Mouse (Mus musculus) limb, embryonic 15.5 days (tissue): ENCODE data around the gene Rapgef3. TPM values are rescaled to one million over a fixed set of nuclear protein-coding genes. Genes with fewer than 3 reads are reported as not detected.

ENCODE experiments used
- ATAC-seq: fragments of 200-750 bp; cut with Nextera tagmentation; 2 replicates; pipeline ENCODE4 v1.8.0; 2017; ENCODE audit warnings: low read depth, moderate TSS enrichment; ENCODE audit not compliant: insufficient number of reproducible peaks, low FRiP score, low TSS enrichment
- H3K27ac ChIP-seq: fragments of 300-500 bp; sonication (generic); 2 replicates; pipeline ENCODE4 v1.5.1; 2015; ENCODE audit warnings: moderate library complexity, mild to moderate bottlenecking, inconsistent platforms
- H3K27me3 ChIP-seq: fragments of 300-500 bp; sonication (generic); 2 replicates; pipeline ENCODE4 v1.6.1; 2015; ENCODE audit warnings: inconsistent platforms
- H3K36me3 ChIP-seq: fragments of 300-500 bp; sonication (generic); 2 replicates; pipeline ENCODE4 v1.6.1; 2015; ENCODE audit warnings: inconsistent platforms
- H3K4me1 ChIP-seq: fragments of 300-500 bp; sonication (generic); 2 replicates; pipeline ENCODE4 v1.6.1; 2015; ENCODE audit warnings: inconsistent platforms
- H3K4me2 ChIP-seq: fragments of 300-500 bp; sonication (generic); 2 replicates; pipeline ENCODE4 v1.6.1; 2015; ENCODE audit warnings: mild to moderate bottlenecking, inconsistent platforms
- H3K4me3 ChIP-seq: fragments of 300-500 bp; sonication (generic); 2 replicates; pipeline ENCODE4 v1.5.1; 2015; ENCODE audit warnings: mild to moderate bottlenecking, inconsistent platforms
- H3K9ac ChIP-seq: fragments of 300-500 bp; sonication (generic); 2 replicates; pipeline ENCODE4 v1.6.1; 2015; ENCODE audit warnings: inconsistent platforms
- H3K9me3 ChIP-seq: fragments of 300-500 bp; sonication (generic); 2 replicates; pipeline ENCODE4 v1.6.1; 2016; ENCODE audit warnings: inconsistent platforms
- WGBS: fragments of 180-500 bp; shearing (Covaris S2); methylation state at CpG from one replicate; pipeline ENCODE4 v1.1.7; 2015; 5-methylcytosine and 5-hydroxymethylcytosine counted together
- polyA plus RNA-seq: library from polyadenylated mRNA; unstranded; fragments of >200 nt; fragmentation: Nextera tagmentation; extraction: Ambion mirVana; gene quantifications from 2 replicates; pipeline ENCODE4 v1.2.1, GENCODE M21; 2015

The Rapgef3 gene
- polyA plus RNA-seq, 1 experiment from 2014 or later, result 9.8 TPM

GRCm38 (mm10) chr15:97766194-97766593 lies 1.6 kb downstream of the Rapgef3 start:
- H3K4me1 ChIP-seq, result peaks cover 49% of the 10 kb centered on the region
- no peaks in the 10 kb centered on the region for H3K36me3 ChIP-seq
- no peak overlapping the region; the same call in 1 of the 2 replicates for H3K27ac ChIP-seq
- 0 out of 2 replicates have a peak, but pooled peaks cover 5% of the 10 kb centered on the region for H3K27me3 ChIP-seq
- H3K4me2 ChIP-seq, result peak overlapping the region; percentile 73
- ATAC-seq, result no peak
- peak overlapping the region; percentile 52 for H3K4me3 ChIP-seq
- no peak overlapping the region for H3K9ac ChIP-seq
- no peaks in the 10 kb centered on the region for H3K9me3 ChIP-seq
- WGBS, result 28% methylated on average over 8 of the region's 8 CpGs

GRCm38 (mm10) chr15:97765090-97765794 lies 2.5 kb downstream of the Rapgef3 start:
- peaks cover 3% of the 10 kb centered on the region; the same call in 1 of the 2 replicates for H3K36me3 ChIP-seq
- H3K4me3 ChIP-seq, result 0 out of 2 replicates have a peak overlapping the region, but pooled peaks have one; percentile 2
- 0 out of 2 replicates have a peak, but pooled peaks cover 5% of the 10 kb centered on the region for H3K27me3 ChIP-seq
- H3K27ac ChIP-seq, result no peak overlapping the region
- 49% methylated on average over 13 of the region's 13 CpGs for WGBS
- no peak overlapping the region for H3K9ac ChIP-seq
- no peak for ATAC-seq
- peaks cover 51% of the 10 kb centered on the region for H3K4me1 ChIP-seq
- H3K4me2 ChIP-seq, result peak overlapping the region; percentile 20; the same call in 1 of the 2 replicates
- H3K9me3 ChIP-seq, result no peaks in the 10 kb centered on the region

DNA sequence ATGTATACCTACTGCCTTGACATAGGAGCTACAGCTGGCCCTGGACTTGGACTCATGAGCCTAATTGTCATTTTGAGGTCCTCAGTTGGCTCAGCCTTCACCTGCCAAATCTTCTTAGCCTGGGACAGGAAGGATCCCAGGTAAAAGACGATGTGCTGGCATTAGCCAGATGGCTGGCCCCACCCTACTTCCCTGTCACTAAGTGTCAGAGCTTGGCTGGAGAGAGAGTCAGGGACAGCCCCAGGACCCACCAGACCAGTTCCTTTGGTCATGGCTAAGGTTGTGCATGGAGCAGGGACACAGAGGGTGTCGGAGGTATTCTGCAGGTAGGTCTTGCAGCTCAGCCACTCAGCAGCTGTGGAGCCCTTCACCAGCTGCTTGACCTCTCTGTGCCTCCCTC lies 3.2 kb downstream of the Rapgef3 start:
- H3K4me2 ChIP-seq, result no peak overlapping the region
- no peak overlapping the region for H3K4me3 ChIP-seq
- 80% methylated on average over 2 of the region's 2 CpGs for WGBS
- ATAC-seq, result no peak
- H3K36me3 ChIP-seq, result peaks cover 8% of the 10 kb centered on the region
- H3K9me3 ChIP-seq, result no peaks in the 10 kb centered on the region
- H3K4me1 ChIP-seq, result peaks cover 51% of the 10 kb centered on the region
- no peak overlapping the region for H3K9ac ChIP-seq
- H3K27me3 ChIP-seq, result 0 out of 2 replicates have a peak, but pooled peaks cover 5% of the 10 kb centered on the region
- no peak overlapping the region for H3K27ac ChIP-seq

DNA sequence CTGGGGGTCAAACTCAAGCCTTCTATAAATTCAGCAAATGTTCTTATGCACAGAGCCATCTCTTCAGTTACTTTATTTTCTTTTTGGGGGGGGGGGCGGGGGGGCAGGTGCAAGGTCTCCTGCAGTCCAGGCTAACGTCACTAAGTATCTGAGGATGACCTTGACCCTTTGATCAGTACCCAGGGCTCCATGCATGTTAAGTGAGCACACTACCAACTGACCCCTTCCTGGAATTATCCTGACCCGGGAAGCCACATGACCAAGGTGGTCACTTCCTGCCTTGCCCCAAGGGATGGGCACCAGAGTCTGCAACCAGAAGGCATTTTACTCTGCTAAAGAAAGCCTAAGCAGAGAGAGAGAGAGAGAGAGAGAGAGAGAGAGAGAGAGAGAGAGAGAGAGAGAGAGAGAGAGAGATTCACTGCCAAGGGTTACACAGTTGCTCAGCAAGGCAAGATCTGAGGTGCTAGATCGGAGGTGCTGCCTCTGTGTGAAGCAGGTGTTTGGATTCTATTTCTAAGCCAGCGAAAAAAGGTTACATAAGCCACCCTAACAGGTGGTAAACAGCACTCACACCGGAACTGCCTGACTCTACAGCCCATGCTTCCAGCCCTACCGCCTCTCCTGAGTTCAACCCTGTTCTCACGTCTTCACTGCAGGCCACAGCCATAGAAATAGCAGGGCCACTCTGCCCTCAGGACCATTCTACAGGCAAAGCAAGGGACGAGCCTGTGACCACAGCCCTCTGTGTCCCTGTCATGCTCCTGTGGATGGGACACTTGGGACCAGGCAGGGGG lies 4.3 kb downstream of the Rapgef3 start:
- WGBS, result 57% methylated on average over 9 of the region's 9 CpGs
- peaks cover 17% of the 10 kb centered on the region for H3K36me3 ChIP-seq
- peaks cover 45% of the 10 kb centered on the region for H3K4me1 ChIP-seq

GRCm38 (mm10) chr15:97762733-97763132 lies 5.0 kb downstream of the Rapgef3 start:
- Histone ChIP-seq H3K36me3 (peaks cover 25% of the 10 kb centered on the region), H3K27me3 (0 out of 2 replicates have a peak, but pooled peaks cover 5% of the 10 kb centered on the region), H3K9ac (no peak overlapping the region), H3K4me3 (no peak overlapping the region), H3K4me1 (peaks cover 38% of the 10 kb centered on the region), H3K4me2 (no peak overlapping the region), H3K27ac (no peak overlapping the region), H3K9me3 (no peaks in the 10 kb centered on the region)
- WGBS, result 47% methylated on average over 9 of the region's 9 CpGs
- no peak for ATAC-seq

More for the DNA sequence above, 4.3 kb downstream of the Rapgef3 start:
- no peak overlapping the region for H3K4me2 ChIP-seq
- no peak for ATAC-seq
- H3K27me3 ChIP-seq, result 0 out of 2 replicates have a peak, but pooled peaks cover 5% of the 10 kb centered on the region
- H3K4me3 ChIP-seq, result no peak overlapping the region
- H3K9me3 ChIP-seq, result no peaks in the 10 kb centered on the region
- no peak overlapping the region for H3K27ac ChIP-seq
- no peak overlapping the region for H3K9ac ChIP-seq

DNA sequence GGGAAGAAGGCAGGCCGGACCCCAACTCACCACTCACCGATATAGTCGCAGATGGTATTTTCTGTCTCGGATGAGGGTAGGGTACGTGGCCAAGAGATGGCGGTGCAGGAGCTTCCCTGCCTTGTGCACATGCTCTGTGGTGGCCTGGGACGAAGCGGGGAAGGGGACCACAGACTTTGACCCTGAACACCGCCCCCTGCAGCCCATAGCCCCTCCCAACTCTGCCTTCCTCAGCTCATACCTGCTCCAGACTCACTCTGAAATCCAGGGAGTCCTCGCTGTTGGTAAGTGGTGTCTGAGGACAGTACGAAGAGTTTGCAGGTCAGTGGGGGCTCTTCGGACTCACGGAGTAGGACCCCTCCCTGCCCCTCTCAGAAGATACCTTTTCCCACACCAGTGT lies 6.3 kb downstream of the Rapgef3 start:
- H3K9me3 ChIP-seq, result no peaks in the 10 kb centered on the region
- no peaks in the 10 kb centered on the region for H3K27me3 ChIP-seq
- WGBS, result 52% methylated on average over 13 of the region's 13 CpGs
- no peak overlapping the region for H3K27ac ChIP-seq
- H3K9ac ChIP-seq, result no peak overlapping the region
- no peak for ATAC-seq
- H3K36me3 ChIP-seq, result peaks cover 37% of the 10 kb centered on the region
- H3K4me1 ChIP-seq, result peaks cover 25% of the 10 kb centered on the region
- H3K4me3 ChIP-seq, result no peak overlapping the region
- H3K4me2 ChIP-seq, result no peak overlapping the region

- ATAC-seq, result no peak
- H3K9ac ChIP-seq, result no peak overlapping the region
- H3K4me3 ChIP-seq, result no peak overlapping the region
- no peak overlapping the region for H3K27ac ChIP-seq
- no peaks in the 10 kb centered on the region for H3K9me3 ChIP-seq
- peaks cover 22% of the 10 kb centered on the region for H3K4me1 ChIP-seq
- WGBS, result 73% methylated on average over 5 of the region's 5 CpGs
- peaks cover 39% of the 10 kb centered on the region for H3K36me3 ChIP-seq
- H3K27me3 ChIP-seq, result no peaks in the 10 kb centered on the region
- no peak overlapping the region for H3K4me2 ChIP-seq
Observed at GRCm38 (mm10) chr15:97760952-97761351, 6.8 kb downstream of the Rapgef3 start.

GRCm38 (mm10) chr15:97760006-97760405 lies 7.8 kb downstream of the Rapgef3 start:
- no peak overlapping the region for H3K4me3 ChIP-seq
- 91% methylated on average over 9 of the region's 9 CpGs for WGBS
- no peak overlapping the region for H3K4me2 ChIP-seq
- H3K9ac ChIP-seq, result no peak overlapping the region
- H3K27me3 ChIP-seq, result no peaks in the 10 kb centered on the region
- peaks cover 39% of the 10 kb centered on the region for H3K36me3 ChIP-seq
- no peak for ATAC-seq
- no peaks in the 10 kb centered on the region for H3K9me3 ChIP-seq
- peaks cover 23% of the 10 kb centered on the region for H3K4me1 ChIP-seq
- no peak overlapping the region for H3K27ac ChIP-seq

DNA sequence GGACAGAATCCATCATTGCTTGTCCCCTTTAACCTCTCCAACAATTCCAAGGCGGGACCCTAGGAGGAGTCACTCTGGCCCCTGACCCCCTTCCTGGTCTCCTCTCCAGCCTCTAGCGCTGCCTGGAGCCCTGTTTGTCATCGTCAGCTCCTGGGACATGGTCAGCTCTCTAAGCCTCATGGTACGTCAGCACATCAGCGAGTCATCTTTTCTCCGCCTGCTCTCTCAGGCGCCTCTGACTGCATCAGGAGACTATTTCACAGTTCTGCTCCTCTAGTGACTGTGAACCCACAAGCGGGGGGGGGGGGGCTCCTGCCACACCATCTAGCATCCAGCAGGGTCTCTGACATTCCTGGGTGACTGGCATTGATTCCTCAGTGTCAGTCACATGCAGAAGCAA lies 12.4 kb downstream of the Rapgef3 start:
- Histone ChIP-seq H3K27me3 (no peaks in the 10 kb centered on the region), H3K27ac (no peak overlapping the region), H3K9me3 (no peaks in the 10 kb centered on the region), H3K9ac (no peak overlapping the region), H3K36me3 (peaks cover 40% of the 10 kb centered on the region), H3K4me1 (peaks cover 32% of the 10 kb centered on the region), H3K4me3 (no peak overlapping the region), H3K4me2 (no peak overlapping the region)
- ATAC-seq, result no peak
- 52% methylated on average over 8 of the region's 8 CpGs for WGBS

GRCm38 (mm10) chr15:97754476-97754875 lies 13.3 kb downstream of the Rapgef3 start:
- Histone ChIP-seq H3K4me1 (peaks cover 38% of the 10 kb centered on the region), H3K4me3 (no peak overlapping the region), H3K4me2 (no peak overlapping the region), H3K9me3 (no peaks in the 10 kb centered on the region), H3K36me3 (peaks cover 39% of the 10 kb centered on the region), H3K27me3 (no peaks in the 10 kb centered on the region), H3K27ac (no peak overlapping the region), H3K9ac (no peak overlapping the region)
- 43% methylated on average over 6 of the region's 6 CpGs for WGBS
- ATAC-seq, result no peak

GRCm38 (mm10) chr15:97752491-97752890 lies 15.3 kb downstream of the Rapgef3 start:
- H3K36me3 ChIP-seq, result peaks cover 35% of the 10 kb centered on the region
- H3K4me1 ChIP-seq, result peaks cover 38% of the 10 kb centered on the region
- no peaks in the 10 kb centered on the region for H3K27me3 ChIP-seq
- no peaks in the 10 kb centered on the region for H3K9me3 ChIP-seq
- H3K27ac ChIP-seq, result no peak overlapping the region
- 88% methylated on average over 5 of the region's 5 CpGs for WGBS
- H3K4me2 ChIP-seq, result no peak overlapping the region
- H3K4me3 ChIP-seq, result no peak overlapping the region
- no peak overlapping the region for H3K9ac ChIP-seq
- ATAC-seq, result no peak

DNA sequence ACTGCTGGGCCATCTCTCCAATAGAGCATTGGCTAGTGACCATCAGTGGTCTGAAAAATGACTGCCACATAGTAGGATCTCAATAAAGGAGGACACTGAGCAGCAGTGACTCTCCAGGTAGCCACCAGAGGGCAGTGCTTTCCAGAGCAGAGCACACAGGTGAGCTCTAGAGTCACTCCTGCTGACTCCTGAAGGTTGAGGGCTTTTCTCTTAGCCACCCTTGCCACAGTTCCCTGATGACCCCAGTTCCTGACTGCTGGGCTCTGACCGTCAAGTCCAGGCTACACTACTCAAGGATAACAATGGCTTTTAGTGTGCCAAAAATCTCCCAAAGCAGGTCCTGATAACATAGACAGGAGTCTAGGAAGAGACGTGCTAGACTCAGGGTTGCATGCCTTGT lies 16.1 kb downstream of the Rapgef3 start:
- Histone ChIP-seq H3K27ac (no peak overlapping the region), H3K4me1 (peaks cover 38% of the 10 kb centered on the region), H3K9me3 (no peaks in the 10 kb centered on the region), H3K4me2 (no peak overlapping the region), H3K4me3 (no peak overlapping the region), H3K27me3 (no peaks in the 10 kb centered on the region), H3K36me3 (peaks cover 31% of the 10 kb centered on the region), H3K9ac (no peak overlapping the region)
- no peak for ATAC-seq
- 69% methylated on average over 2 of the region's 2 CpGs for WGBS
